Mouse (Mus musculus): ENCODE results near the gene Gm20388. TPM values are rescaled to one million over a fixed set of nuclear protein-coding genes. Genes with fewer than 3 reads are reported as not detected.

The Gm20388 gene
- total RNA-seq, 1 experiment = 27.0 TPM

GRCm38 (mm10) chr8:122993031-122993430 is 3082.4 kb downstream of the Gm20388 start:
- DNase-seq (ENCODE audit: low read depth, low spot score) = no peak
- TF ChIP-seq ZC3H11A (IDR thresholded peaks at IDR 0.05; ENCODE audit: borderline replicate concordance, low read depth, low read length) (no peak), CHD2 (IDR thresholded peaks at IDR 0.05; ENCODE audit: low read depth, low read length) (no peak), MAFK (IDR thresholded peaks at IDR 0.05; ENCODE audit: insufficient read depth, low read depth, low read length) (no peak), HCFC1 (IDR thresholded peaks at IDR 0.05; ENCODE audit: borderline replicate concordance, insufficient read depth, low read length) (no peak), ZNF384 (IDR thresholded peaks at IDR 0.05; ENCODE audit: low read depth, low read length) (no peak)
- no peak overlapping the region for H3K9ac ChIP-seq (ENCODE audit: insufficient read depth, low read depth, low read length, poor library complexity, severe bottlenecking)
- peaks cover 6 to 9% of the 10 kb centered on the region in 2 experiments; a peak in 2 of 4 replicates for H3K4me1 ChIP-seq (ENCODE audit: control insufficient read depth in 2 of 2, insufficient read depth in 2 of 2, low read length in 2 of 2, poor library complexity in 1 of 2)
- in situ Hi-C loops (cut with MboI; ENCODE audit: low sequenced_read_pairs in 2 of 2, unreplicated experiment in 2 of 2) = no loop called here
- H3K27ac ChIP-seq (ENCODE audit: insufficient read depth, low read depth, low read length, poor library complexity, severe bottlenecking) = no peak overlapping the region
- no peaks in the 10 kb centered on the region for H3K36me3 ChIP-seq (ENCODE audit: control insufficient read depth, insufficient read depth, low read length, poor library complexity, severe bottlenecking)
- H3K4me3 ChIP-seq (ENCODE audit: insufficient read depth in 1 of 2, low read depth in 1 of 2, low read length in 2 of 2, poor library complexity in 1 of 2, severe bottlenecking in 1 of 2) = no peak overlapping the region
- no peaks in the 10 kb centered on the region for H3K9me3 ChIP-seq (ENCODE audit: control insufficient read depth, insufficient read depth, low read depth, low read length)

- Histone ChIP-seq H3K27ac (ENCODE audit: insufficient read depth, low read depth, low read length, poor library complexity, severe bottlenecking) (no peak overlapping the region), H3K36me3 (ENCODE audit: control insufficient read depth, insufficient read depth, low read length, poor library complexity, severe bottlenecking) (no peaks in the 10 kb centered on the region), H3K9ac (ENCODE audit: insufficient read depth, low read depth, low read length, poor library complexity, severe bottlenecking) (no peak overlapping the region), H3K9me3 (ENCODE audit: control insufficient read depth, insufficient read depth, low read depth, low read length) (no peaks in the 10 kb centered on the region), H3K4me3 (ENCODE audit: insufficient read depth in 1 of 2, low read depth in 1 of 2, low read length in 2 of 2, poor library complexity in 1 of 2, severe bottlenecking in 1 of 2) (no peak overlapping the region), H3K4me1 (ENCODE audit: control insufficient read depth in 2 of 2, insufficient read depth in 2 of 2, low read length in 2 of 2, poor library complexity in 1 of 2) (peaks cover 6 to 9% of the 10 kb centered on the region in 2 experiments; a peak in 2 of 4 replicates)
- no peak for DNase-seq (ENCODE audit: low read depth, low spot score)
- TF ChIP-seq ZNF384 (IDR thresholded peaks at IDR 0.05; ENCODE audit: low read depth, low read length) (no peak), MAFK (IDR thresholded peaks at IDR 0.05; ENCODE audit: insufficient read depth, low read depth, low read length) (no peak), ZC3H11A (IDR thresholded peaks at IDR 0.05; ENCODE audit: borderline replicate concordance, low read depth, low read length) (no peak), HCFC1 (IDR thresholded peaks at IDR 0.05; ENCODE audit: borderline replicate concordance, insufficient read depth, low read length) (no peak), CHD2 (IDR thresholded peaks at IDR 0.05; ENCODE audit: low read depth, low read length) (no peak)
- in situ Hi-C loops (cut with MboI; ENCODE audit: low sequenced_read_pairs in 2 of 2, unreplicated experiment in 2 of 2) = no loop called here
These were observed 3083.1 kb downstream of the Gm20388 start for GRCm38 (mm10) chr8:122993740-122994139.

- H3K9me3 ChIP-seq (ENCODE audit: control insufficient read depth, insufficient read depth, low read depth, low read length) = no peaks in the 10 kb centered on the region
- no peak for TF ChIP-seq ZNF384 (IDR thresholded peaks at IDR 0.05; ENCODE audit: low read depth, low read length)
- no peak for TF ChIP-seq ZC3H11A (IDR thresholded peaks at IDR 0.05; ENCODE audit: borderline replicate concordance, low read depth, low read length)
- no peak for TF ChIP-seq MAFK (IDR thresholded peaks at IDR 0.05; ENCODE audit: insufficient read depth, low read depth, low read length)
- TF ChIP-seq CHD2 (IDR thresholded peaks at IDR 0.05; ENCODE audit: low read depth, low read length) = no peak
- no peak for TF ChIP-seq HCFC1 (IDR thresholded peaks at IDR 0.05; ENCODE audit: borderline replicate concordance, insufficient read depth, low read length)
- DNase-seq (ENCODE audit: low read depth, low spot score) = no peak
- no peak overlapping the region for H3K9ac ChIP-seq (ENCODE audit: insufficient read depth, low read depth, low read length, poor library complexity, severe bottlenecking)
- in situ Hi-C loops (cut with MboI; ENCODE audit: low sequenced_read_pairs in 2 of 2, unreplicated experiment in 2 of 2) = no loop called here
- H3K4me3 ChIP-seq (ENCODE audit: insufficient read depth in 1 of 2, low read depth in 1 of 2, low read length in 2 of 2, poor library complexity in 1 of 2, severe bottlenecking in 1 of 2) = no peak overlapping the region
- H3K36me3 ChIP-seq (ENCODE audit: control insufficient read depth, insufficient read depth, low read length, poor library complexity, severe bottlenecking) = no peaks in the 10 kb centered on the region
- H3K4me1 ChIP-seq (ENCODE audit: control insufficient read depth in 2 of 2, insufficient read depth in 2 of 2, low read length in 2 of 2, poor library complexity in 1 of 2) = peaks cover 5 to 7% of the 10 kb centered on the region in 2 experiments
- H3K27ac ChIP-seq (ENCODE audit: insufficient read depth, low read depth, low read length, poor library complexity, severe bottlenecking) = no peak overlapping the region
These were observed 3087.3 kb downstream of the Gm20388 start for GRCm38 (mm10) chr8:122997963-122998362.

GRCm38 (mm10) chr8:123000311-123000710 is 3089.7 kb downstream of the Gm20388 start:
- 0 out of 2 replicates have a peak, but pooled peaks have one; percentile 30 for TF ChIP-seq ZNF384 (IDR thresholded peaks at IDR 0.05; ENCODE audit: low read depth, low read length)
- no peak for TF ChIP-seq MAFK (IDR thresholded peaks at IDR 0.05; ENCODE audit: insufficient read depth, low read depth, low read length)
- no peak overlapping the region; the same call in 1 of the 2 replicates for H3K27ac ChIP-seq (ENCODE audit: insufficient read depth, low read depth, low read length, poor library complexity, severe bottlenecking)
- H3K4me1 ChIP-seq (ENCODE audit: control insufficient read depth in 2 of 2, insufficient read depth in 2 of 2, low read length in 2 of 2, poor library complexity in 1 of 2) = peaks cover 14 to 15% of the 10 kb centered on the region in 2 experiments
- no peaks in the 10 kb centered on the region for H3K36me3 ChIP-seq (ENCODE audit: control insufficient read depth, insufficient read depth, low read length, poor library complexity, severe bottlenecking)
- no peak for DNase-seq (ENCODE audit: low read depth, low spot score)
- in situ Hi-C loops (cut with MboI; ENCODE audit: low sequenced_read_pairs in 2 of 2, unreplicated experiment in 2 of 2) = no loop called here
- H3K4me3 ChIP-seq (ENCODE audit: insufficient read depth in 1 of 2, low read depth in 1 of 2, low read length in 2 of 2, poor library complexity in 1 of 2, severe bottlenecking in 1 of 2) = no peak overlapping the region
- no peaks in the 10 kb centered on the region for H3K9me3 ChIP-seq (ENCODE audit: control insufficient read depth, insufficient read depth, low read depth, low read length)
- H3K9ac ChIP-seq (ENCODE audit: insufficient read depth, low read depth, low read length, poor library complexity, severe bottlenecking) = no peak overlapping the region
